Mouse (Mus musculus) bone marrow macrophage, adult 2 months (primary cell): ENCODE measurements around the gene Peli2.

Experiments
- CTCF ChIP-seq: IDR thresholded peaks from 2 replicates; pipeline ENCODE4 v1.5.1; 2012; ENCODE audit warnings: low read depth, mild to moderate bottlenecking, low read length, moderate library complexity
- POLR2A ChIP-seq: IDR thresholded peaks from 2 replicates; pipeline ENCODE4 v1.6.1; 2012; ENCODE audit warnings: mild to moderate bottlenecking, low read depth, low read length, borderline replicate concordance

- TF ChIP-seq POLR2A (no peak), CTCF (no peak)
Observed at GRCm38 (mm10) chr14:48213593-48213992, 93.0 kb downstream of the Peli2 start.
